Mouse (Mus musculus): ENCODE results near the gene Celf1. TPM values are rescaled to one million over a fixed set of nuclear protein-coding genes. Genes with fewer than 3 reads are reported as not detected.
"Not testable (repeated sequence)": the region's sequence is repeated elsewhere in the genome, so short reads cannot be mapped to it uniquely, and the experiment has no call there.

The Celf1 gene
- polyA plus RNA-seq, 1 experiment from 2014 or later = 151 TPM

GRCm38 (mm10) chr2:90977291-90977690 is 37.1 kb downstream of the Celf1 start:
- no peaks in the 10 kb centered on the region for H3K36me3 ChIP-seq
- WGBS = 90% methylated on average over 4 of the region's 4 CpGs

GRCm38 (mm10) chr2:90986055-90986454 is 45.9 kb downstream of the Celf1 start:
- H3K4me2 ChIP-seq (replicated peaks) = no peak overlapping the region
- no peak for ATAC-seq (ENCODE audit: low FRiP score)
- H3K9me3 ChIP-seq (replicated peaks) = no peaks in the 10 kb centered on the region
- peaks cover 3% of the 10 kb centered on the region; the same call in 1 of the 2 replicates for H3K4me1 ChIP-seq
- H3K27me3 ChIP-seq = no peaks in the 10 kb centered on the region
- H3K36me3 ChIP-seq = no peaks in the 10 kb centered on the region
- WGBS = 85% methylated on average over 3 of the region's 3 CpGs
- no peak overlapping the region for H3K4me3 ChIP-seq
- H3K9ac ChIP-seq = no peak overlapping the region
- no peak overlapping the region for H3K27ac ChIP-seq

More at GRCm38 (mm10) chr2:90977291-90977690, 37.1 kb downstream of the Celf1 start:
- no peaks in the 10 kb centered on the region for H3K4me1 ChIP-seq
- H3K4me3 ChIP-seq = no peak overlapping the region
- no peak for ATAC-seq (ENCODE audit: low FRiP score)
- no peaks in the 10 kb centered on the region for H3K27me3 ChIP-seq
- H3K27ac ChIP-seq = no peak overlapping the region
- H3K9ac ChIP-seq = no peak overlapping the region
- no peak overlapping the region for H3K4me2 ChIP-seq (replicated peaks)
- H3K9me3 ChIP-seq (replicated peaks) = no peaks in the 10 kb centered on the region

- 97% methylated on average over 8 of the region's 8 CpGs for WGBS
- Histone ChIP-seq H3K27ac (no peak overlapping the region), H3K36me3 (peaks cover 82% of the 10 kb centered on the region), H3K4me1 (no peaks in the 10 kb centered on the region), H3K4me3 (no peak overlapping the region), H3K9me3 (replicated peaks) (no peaks in the 10 kb centered on the region), H3K4me2 (replicated peaks) (no peak overlapping the region), H3K27me3 (no peaks in the 10 kb centered on the region), H3K9ac (no peak overlapping the region)
- ATAC-seq (ENCODE audit: low FRiP score) = no peak
These were observed 68.4 kb downstream of the Celf1 start for GRCm38 (mm10) chr2:91008536-91008935.

- no peak overlapping the region for H3K4me2 ChIP-seq (replicated peaks)
- no peaks in the 10 kb centered on the region for H3K27me3 ChIP-seq
- H3K27ac ChIP-seq = no peak overlapping the region
- no peak overlapping the region for H3K4me3 ChIP-seq
- no peak for ATAC-seq (ENCODE audit: low FRiP score)
- no peak overlapping the region for H3K9ac ChIP-seq
- WGBS = 91% methylated on average over 2 of the region's 2 CpGs
- H3K9me3 ChIP-seq (replicated peaks) = no peaks in the 10 kb centered on the region
- H3K36me3 ChIP-seq = peaks cover 75% of the 10 kb centered on the region
- no peaks in the 10 kb centered on the region for H3K4me1 ChIP-seq
These were observed 73.7 kb downstream of the Celf1 start for GRCm38 (mm10) chr2:91013881-91014280.

GRCm38 (mm10) chr2:91015386-91015785 is 75.2 kb downstream of the Celf1 start:
- Histone ChIP-seq H3K27ac (no peak overlapping the region), H3K4me2 (replicated peaks) (no peak overlapping the region), H3K9ac (no peak overlapping the region), H3K36me3 (peaks cover 67% of the 10 kb centered on the region), H3K27me3 (no peaks in the 10 kb centered on the region), H3K4me1 (no peaks in the 10 kb centered on the region), H3K9me3 (replicated peaks) (no peaks in the 10 kb centered on the region), H3K4me3 (no peak overlapping the region)
- ATAC-seq (ENCODE audit: low FRiP score) = no peak
- 87% methylated on average over 4 of the region's 4 CpGs for WGBS

GRCm38 (mm10) chr2:91018061-91018788 is 78.0 kb downstream of the Celf1 start:
- H3K27me3 ChIP-seq = no peaks in the 10 kb centered on the region
- H3K4me2 ChIP-seq (replicated peaks) = no peak overlapping the region
- no peaks in the 10 kb centered on the region for H3K9me3 ChIP-seq (replicated peaks)
- no peak for ATAC-seq (ENCODE audit: low FRiP score)
- no peaks in the 10 kb centered on the region for H3K4me1 ChIP-seq
- H3K9ac ChIP-seq = no peak overlapping the region
- WGBS = 85% methylated on average over 8 of the region's 8 CpGs
- no peak overlapping the region for H3K27ac ChIP-seq
- H3K36me3 ChIP-seq = peaks cover 46% of the 10 kb centered on the region
- H3K4me3 ChIP-seq = no peak overlapping the region

GRCm38 (mm10) chr2:91019911-91020310 is 79.7 kb downstream of the Celf1 start:
- Histone ChIP-seq H3K36me3 (peaks cover 29% of the 10 kb centered on the region), H3K9ac (no peak overlapping the region), H3K27ac (no peak overlapping the region), H3K4me2 (replicated peaks) (no peak overlapping the region), H3K9me3 (replicated peaks) (no peaks in the 10 kb centered on the region), H3K4me1 (no peaks in the 10 kb centered on the region), H3K27me3 (no peaks in the 10 kb centered on the region), H3K4me3 (no peak overlapping the region)
- ATAC-seq (ENCODE audit: low FRiP score) = no peak
- 95% methylated on average over 3 of the region's 3 CpGs for WGBS

- H3K9me3 ChIP-seq (replicated peaks); H3K4me1 ChIP-seq; H3K27me3 ChIP-seq; H3K4me3 ChIP-seq; H3K9ac ChIP-seq; ATAC-seq (ENCODE audit: low FRiP score); H3K4me2 ChIP-seq (replicated peaks); H3K27ac ChIP-seq: not testable (repeated sequence)
- 96% methylated on average over 7 of the region's 7 CpGs for WGBS
- H3K36me3 ChIP-seq = peaks cover 14% of the 10 kb centered on the region
These were observed 82.1 kb downstream of the Celf1 start for GRCm38 (mm10) chr2:91022266-91022665.

- Histone ChIP-seq H3K36me3 (peaks cover 11% of the 10 kb centered on the region), H3K9ac (no peak overlapping the region), H3K9me3 (replicated peaks) (no peaks in the 10 kb centered on the region), H3K4me1 (no peaks in the 10 kb centered on the region), H3K4me2 (replicated peaks) (no peak overlapping the region), H3K27ac (no peak overlapping the region), H3K27me3 (no peaks in the 10 kb centered on the region), H3K4me3 (no peak overlapping the region)
- WGBS = 56% methylated on average over 2 of the region's 2 CpGs
- no peak for ATAC-seq (ENCODE audit: low FRiP score)
These were observed 82.9 kb downstream of the Celf1 start for GRCm38 (mm10) chr2:91023131-91023530.

- no peak overlapping the region for H3K9ac ChIP-seq
- no peak for ATAC-seq (ENCODE audit: low FRiP score)
- H3K4me3 ChIP-seq = no peak overlapping the region
- peaks cover 7% of the 10 kb centered on the region for H3K36me3 ChIP-seq
- 88% methylated on average over 1 of the region's 1 CpGs for WGBS
- H3K4me1 ChIP-seq = no peaks in the 10 kb centered on the region
- H3K4me2 ChIP-seq (replicated peaks) = no peak overlapping the region
- no peak overlapping the region for H3K27ac ChIP-seq
- H3K27me3 ChIP-seq = no peaks in the 10 kb centered on the region
- H3K9me3 ChIP-seq (replicated peaks) = no peaks in the 10 kb centered on the region
These were observed 83.8 kb downstream of the Celf1 start for GRCm38 (mm10) chr2:91023956-91024355.

GRCm38 (mm10) chr2:91025081-91025516 is 84.9 kb downstream of the Celf1 start:
- Histone ChIP-seq H3K27me3 (no peaks in the 10 kb centered on the region), H3K27ac (no peak overlapping the region), H3K4me2 (replicated peaks) (no peak overlapping the region), H3K4me3 (no peak overlapping the region), H3K9me3 (replicated peaks) (no peaks in the 10 kb centered on the region), H3K36me3 (peaks cover under 1% of the 10 kb centered on the region), H3K9ac (no peak overlapping the region), H3K4me1 (no peaks in the 10 kb centered on the region)
- no peak for ATAC-seq (ENCODE audit: low FRiP score)
- 89% methylated on average over 1 of the region's 1 CpGs for WGBS

- Histone ChIP-seq H3K4me1 (no peaks in the 10 kb centered on the region), H3K4me3 (no peak overlapping the region), H3K9ac (no peak overlapping the region), H3K36me3 (no peaks in the 10 kb centered on the region), H3K4me2 (replicated peaks) (no peak overlapping the region), H3K27ac (no peak overlapping the region), H3K27me3 (no peaks in the 10 kb centered on the region), H3K9me3 (replicated peaks) (no peaks in the 10 kb centered on the region)
- 97% methylated on average over 1 of the region's 1 CpGs for WGBS
- ATAC-seq (ENCODE audit: low FRiP score) = no peak
These were observed 86.3 kb downstream of the Celf1 start for GRCm38 (mm10) chr2:91026491-91026890.
